Mouse (Mus musculus): ENCODE data around the gene Spata48.

The Spata48 gene

GRCm38 (mm10) chr11:11536295-11536694 lies 74.4 kb downstream of the Spata48 start:
- DNase-seq (ENCODE audit: low read depth, low spot score) = no peak

GRCm38 (mm10) chr11:11545948-11546347 lies 84.1 kb downstream of the Spata48 start:
- DNase-seq (ENCODE audit: low read depth, low spot score) = no peak

DNA sequence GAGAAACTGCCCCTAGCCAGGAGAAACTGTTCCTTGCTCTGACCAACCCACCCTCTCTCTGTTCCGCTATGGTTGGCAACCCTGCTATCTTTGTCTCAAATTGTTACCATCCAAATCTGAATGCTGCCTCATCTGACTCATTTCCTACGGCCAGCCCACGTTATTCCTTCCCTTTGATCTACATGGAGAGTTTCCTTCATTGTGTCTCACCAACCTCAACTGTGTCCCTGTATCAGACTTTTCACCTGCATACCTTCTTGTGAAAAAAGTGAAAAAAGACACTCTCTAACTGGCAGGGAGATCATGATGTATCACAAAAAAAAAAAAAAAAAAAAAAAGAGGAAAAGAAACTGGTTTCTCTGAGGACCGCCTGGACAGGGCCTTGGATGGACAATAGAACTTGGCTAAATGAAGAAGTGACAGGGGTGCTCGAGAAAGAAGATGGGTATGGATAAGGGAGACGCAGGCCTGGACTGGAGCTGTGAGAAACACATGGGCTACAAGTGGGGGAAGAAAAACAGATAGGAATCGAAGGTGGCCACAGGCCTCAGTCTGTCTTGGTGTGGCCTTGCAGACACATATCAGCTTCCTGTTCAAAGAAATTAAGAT lies 85.1 kb downstream of the Spata48 start:
- DNase-seq (ENCODE audit: low read depth, low spot score) = no peak

DNA sequence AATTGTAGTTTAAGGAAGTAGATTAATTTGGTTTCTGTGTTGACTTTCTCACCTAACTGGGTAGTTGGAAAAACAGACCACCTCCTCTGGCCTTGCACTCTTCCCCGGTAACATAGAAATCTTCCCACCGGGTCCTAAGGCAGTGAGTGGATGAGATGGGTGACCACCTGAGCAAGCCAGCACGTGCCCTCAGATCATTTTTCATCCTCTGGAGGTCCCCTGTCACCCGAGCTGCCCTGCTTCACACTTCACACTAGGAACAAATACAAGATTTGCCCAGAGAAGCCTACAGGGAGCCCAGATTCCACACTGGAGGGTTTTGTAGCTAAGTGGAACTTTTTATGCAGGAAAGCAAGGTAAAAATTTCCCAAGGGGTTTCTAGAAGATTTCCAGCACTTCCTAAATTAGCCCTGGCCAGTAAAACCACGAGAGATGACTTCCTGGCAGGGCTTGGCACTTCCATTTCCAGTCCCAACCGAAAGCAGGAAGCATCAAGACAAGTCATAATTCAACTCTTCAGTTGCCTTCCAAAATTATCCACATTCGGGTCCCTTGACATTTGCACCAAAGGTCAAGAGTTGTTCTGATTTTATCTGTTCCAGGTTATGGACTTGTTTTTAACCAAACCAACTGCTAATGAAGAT lies 85.8 kb downstream of the Spata48 start:
- no peak for DNase-seq (ENCODE audit: low read depth, low spot score)

DNA sequence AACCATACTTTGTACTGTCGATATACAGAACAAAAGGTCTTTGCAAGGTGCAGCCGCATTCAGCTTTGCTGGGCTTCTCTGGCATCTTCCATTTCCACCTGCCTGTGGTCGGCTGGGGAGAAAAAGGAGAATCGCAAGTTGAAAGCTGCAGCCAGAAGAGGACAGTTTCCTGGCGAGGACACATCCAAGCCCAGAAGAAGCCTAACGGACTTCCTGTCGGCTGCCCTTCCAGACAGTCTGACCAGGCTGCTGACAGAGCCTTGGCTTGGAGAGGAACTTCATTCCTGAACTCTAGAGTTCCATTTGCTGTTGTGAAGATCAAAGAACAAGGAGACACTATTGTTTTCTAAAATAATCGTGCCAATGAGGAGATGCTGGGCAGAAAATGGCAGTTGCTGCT lies 93.7 kb downstream of the Spata48 start:
- DNase-seq (ENCODE audit: low read depth, low spot score) = no peak

DNA sequence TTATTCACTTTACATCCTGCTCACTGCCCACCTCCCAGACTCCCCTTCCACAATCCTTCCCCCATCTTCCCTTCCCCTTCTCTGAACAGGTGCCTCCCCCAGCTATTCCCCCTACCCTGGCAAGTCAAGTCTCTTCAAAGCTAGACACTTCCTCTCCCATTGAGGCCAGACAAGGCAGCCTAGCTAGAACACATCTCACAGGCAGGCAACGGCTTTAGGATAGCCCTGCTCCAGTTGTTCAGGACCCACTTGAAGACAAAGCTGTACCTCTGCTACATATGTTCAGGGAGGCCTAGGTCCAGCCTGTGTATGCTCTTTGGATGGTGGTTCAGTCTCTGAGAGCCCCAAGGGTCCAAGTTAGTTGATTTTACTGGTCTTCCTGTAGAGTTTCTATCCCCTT lies 94.3 kb downstream of the Spata48 start:
- no peak for DNase-seq (ENCODE audit: low read depth, low spot score)

DNA sequence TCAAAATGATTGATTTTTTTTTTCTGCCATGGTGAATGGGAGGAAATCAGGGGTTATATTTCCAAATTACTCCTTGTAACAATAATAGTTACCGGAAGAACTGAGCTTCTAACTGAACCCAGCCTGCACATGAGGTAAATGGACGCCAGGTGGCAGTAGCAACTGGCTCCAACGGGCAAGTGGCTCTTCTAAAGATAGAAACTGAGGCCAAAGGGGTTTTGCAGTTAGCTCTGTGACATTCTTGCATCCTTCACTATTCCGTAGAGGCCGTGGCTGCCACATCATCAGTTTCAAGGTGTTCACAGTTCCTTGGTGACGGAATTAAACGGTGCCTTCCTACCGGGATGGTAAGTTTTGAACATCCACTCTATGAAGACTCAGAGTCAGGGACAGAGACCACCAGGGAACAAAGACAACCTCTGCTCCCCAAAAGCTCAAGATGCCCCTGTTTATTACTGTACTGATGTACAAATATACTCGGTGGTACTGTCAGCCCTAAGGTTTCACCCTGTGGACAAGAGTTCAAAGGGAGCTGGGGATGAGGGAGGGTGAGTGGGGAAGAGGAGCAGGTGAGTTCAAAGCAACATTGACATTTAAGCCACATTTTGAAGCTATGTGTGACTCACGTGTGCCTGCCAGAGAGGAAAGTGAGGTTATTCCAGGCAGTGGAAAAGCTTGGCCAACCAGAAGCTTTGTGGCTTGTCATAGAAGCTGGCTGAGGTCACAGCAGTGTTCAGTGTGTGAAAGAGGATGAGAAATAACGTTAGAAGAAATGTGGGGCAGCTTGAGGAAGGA lies 95.5 kb downstream of the Spata48 start:
- DNase-seq (ENCODE audit: low read depth, low spot score) = peak; percentile 67

GRCm38 (mm10) chr11:11558662-11559061 lies 96.8 kb downstream of the Spata48 start:
- DNase-seq (ENCODE audit: low read depth, low spot score) = no peak

- no peak for DNase-seq (ENCODE audit: low read depth, low spot score)
These were observed 97.3 kb downstream of the Spata48 start for GRCm38 (mm10) chr11:11559099-11559686.

DNA sequence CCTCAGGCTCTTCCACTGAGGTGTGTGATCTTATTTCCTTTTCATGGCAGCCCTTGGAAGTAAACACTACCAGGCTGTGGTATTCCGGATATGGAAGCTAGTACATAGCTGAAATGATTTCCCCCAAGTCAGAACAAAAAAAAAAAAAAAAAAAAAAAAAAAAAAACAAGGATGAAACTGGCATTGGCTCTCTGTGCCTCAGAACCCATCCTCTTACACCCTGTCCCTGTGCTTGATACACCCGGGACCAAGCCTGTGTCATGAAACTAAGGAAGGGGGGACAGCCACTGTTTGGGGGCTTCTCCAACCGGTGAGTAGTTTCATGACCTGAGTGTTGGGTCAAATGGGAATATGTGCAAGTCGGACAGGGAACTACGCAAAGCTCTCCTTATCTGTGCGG lies 99.2 kb downstream of the Spata48 start:
- no peak for DNase-seq (ENCODE audit: low read depth, low spot score)

DNA sequence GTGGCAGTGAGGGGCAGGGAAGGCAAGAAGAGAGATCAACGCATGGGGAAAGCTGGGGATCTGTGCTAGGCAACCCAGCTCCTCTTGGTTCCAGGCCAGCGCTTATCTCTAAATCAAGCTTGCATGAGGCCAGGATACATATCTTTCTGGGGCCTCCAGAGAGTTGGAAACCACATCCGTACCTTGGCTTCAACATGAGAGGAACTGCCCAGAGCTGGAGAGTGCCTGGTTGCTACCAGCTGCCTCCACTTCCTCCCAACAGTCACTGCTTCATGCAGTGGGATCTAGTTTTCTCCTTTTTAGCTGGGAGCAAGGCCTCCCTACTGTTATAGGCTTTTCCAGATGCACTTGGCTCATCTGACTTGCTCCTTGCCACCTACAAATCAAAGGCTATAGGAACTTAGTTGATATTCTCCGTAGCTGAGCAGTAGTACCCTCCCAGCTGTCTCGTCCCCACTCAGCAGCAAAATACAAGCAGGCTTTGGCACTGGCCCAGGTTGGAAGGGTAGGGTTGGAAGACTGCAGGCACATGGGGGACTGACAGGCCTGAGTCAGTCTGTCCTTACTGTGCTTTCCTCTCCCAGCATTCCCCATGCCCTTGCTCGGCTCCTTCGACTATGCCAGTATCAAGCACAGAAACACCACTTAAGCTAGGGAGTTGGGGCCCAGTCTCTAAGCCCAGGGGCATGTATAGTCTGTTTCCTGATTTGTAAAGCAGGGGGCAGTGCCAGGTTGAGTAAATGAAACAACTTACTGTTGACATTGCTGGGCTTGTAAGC lies 102.6 kb downstream of the Spata48 start:
- no peak for DNase-seq (ENCODE audit: low read depth, low spot score)

All from ZHBTc4 (cell line).